Mouse (Mus musculus): Measurements from ENCODE around the gene Gng3.
"Not testable (repeated sequence)": the region's sequence is repeated elsewhere in the genome, so short reads cannot be mapped to it uniquely, and the experiment has no call there.

Gene Gng3

DNA sequence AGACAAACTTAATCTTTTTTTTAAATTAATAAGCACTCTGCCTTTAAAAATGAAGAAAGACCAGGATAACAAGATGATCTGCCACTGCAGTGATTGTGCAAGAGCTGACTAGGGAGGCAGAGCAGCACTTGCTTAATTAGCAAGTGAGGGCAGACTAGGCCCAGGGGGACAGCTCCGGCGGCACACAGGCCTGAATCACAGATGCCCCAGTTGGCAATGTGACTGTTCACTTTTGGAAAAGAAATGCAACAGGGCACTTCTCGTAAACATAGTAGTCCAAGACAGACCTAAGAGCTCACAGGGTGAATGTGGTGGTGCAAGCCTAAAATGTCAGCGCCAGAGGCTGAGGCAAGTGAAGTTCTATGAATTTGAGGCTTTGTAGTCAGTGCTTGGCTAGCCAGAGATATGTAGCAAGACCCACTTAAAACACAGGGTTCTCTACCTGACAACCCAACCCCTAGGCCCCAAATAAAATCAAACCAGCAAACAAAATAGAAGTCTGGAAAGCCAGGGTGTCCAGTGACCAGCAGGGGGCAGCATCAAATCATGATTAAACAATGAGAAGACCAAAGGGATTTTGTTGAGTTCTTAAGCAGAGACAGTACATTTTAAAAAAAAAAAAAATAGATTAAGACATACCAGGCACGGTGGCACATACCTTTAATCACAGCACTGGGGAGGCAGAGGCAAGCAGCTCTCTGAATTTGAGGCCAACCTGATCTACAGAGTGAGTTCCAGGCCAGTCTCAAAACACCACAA lies 5.6 kb upstream of the Gng3 start:
- peak; percentile 94 for DNase-seq

DNA sequence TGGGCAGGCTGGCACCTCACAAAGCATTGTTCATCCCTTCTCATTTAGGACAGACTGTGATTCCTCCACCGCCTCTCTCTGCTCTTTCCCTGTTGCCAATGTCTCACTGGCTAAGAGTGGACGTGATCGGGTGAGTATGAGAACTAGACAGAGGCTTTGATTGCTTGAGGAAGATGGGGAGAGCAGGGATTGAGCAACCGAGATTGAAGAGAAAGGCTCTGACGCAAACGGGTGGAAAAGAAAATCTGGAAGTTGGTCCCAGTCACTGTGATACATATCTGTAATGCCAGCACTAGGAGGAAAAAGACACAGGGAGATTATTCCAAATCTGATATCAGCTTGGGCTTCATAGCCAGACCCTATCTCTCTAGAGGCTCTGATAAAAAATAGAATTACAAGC lies 4.0 kb upstream of the Gng3 start:
- DNase-seq = peak; percentile 75

DNA sequence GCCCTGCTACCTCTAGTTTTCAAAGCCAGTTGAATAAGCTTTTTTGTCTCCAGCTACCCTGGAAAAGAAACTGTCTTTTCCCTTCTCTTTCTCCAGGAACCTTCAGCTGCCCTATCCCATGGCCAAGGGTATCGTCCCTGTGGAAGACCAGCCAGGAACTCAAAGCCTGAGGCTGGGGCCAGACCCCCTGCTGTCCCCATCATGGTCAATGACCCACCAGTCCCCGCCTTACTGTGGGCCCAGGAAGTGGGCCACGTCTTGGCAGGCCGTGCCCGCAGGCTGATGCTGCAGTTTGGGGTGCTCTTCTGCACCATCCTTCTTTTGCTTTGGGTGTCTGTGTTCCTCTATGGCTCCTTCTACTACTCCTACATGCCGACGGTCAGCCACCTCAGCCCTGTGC lies 2.0 kb upstream of the Gng3 start:
- no peak for DNase-seq

DNA sequence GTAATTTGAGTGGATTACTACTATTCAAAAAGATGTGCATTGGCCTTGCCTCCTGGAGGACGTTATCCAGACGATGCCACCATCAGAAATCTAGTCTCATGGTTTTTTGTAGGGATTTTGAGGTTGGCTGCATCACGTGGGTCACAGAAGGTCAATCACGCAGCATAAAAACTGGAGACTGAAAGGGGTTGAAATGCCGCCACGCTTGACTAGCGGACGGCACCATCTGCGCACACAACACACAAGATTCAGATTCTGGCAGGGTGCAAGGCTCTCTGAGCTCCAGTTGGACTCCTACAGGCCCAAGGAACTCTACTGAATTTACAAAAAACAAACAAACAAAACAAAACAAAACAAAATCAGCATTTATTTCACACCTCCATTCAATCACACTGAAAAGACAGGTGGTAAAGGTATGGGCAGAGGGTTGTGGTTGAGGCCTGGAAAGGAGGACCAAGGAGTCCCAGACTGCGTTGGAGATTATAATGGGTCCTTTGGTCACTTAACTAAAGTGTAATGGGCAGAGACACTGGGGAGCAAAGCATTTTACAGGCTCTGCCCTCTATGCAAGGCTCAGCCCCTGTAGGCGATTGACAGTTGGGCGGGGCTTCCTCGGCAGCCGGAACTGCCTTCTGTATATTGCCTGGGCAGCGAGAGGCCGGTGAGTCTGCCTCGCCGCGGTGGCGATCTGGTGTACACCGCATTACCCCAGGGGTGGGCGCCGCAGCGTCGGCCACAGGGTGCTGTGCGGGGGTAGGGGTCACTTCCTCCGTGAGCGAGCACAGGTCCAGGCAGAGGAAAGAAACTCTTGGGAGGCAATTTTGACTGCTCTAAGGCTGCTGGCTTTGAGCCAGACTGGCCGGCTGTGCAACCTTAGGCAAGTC lies 1.2 kb upstream of the Gng3 start:
- peak; percentile 88 for DNase-seq

DNA sequence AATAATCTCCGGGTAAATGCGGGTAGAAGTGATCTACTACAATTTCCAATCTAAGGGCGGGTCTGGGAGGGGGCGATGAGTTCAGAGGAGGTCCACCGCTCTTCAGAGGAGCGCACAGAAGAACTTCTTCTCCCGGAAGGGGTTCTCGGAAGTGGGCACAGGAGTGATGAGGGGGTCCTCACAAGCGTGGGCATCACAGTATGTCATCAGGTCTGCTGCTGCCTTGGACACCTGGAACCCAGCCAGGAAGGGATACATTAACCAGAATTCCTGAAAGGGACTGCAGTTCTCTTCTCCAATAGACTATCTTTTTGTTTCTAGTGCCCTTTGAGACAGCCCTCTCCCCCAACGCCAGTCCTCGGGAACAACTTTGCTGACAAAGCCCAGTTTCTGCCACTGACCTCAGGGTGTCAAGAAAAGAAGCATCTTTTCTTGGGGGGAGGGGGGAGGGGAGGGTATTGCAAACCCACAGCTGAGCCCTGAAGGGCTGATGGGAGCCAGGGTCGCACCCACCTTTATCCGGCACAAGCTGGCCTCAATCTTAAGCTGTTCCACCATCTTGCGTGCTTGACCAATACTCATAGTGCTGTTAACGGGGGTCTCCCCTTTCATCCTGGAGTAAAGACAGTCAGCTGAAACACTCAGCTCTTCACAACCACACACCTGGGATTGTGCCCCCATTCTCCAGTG lies 808 bp downstream of the Gng3 start:
- peak; percentile 36 for DNase-seq

DNA sequence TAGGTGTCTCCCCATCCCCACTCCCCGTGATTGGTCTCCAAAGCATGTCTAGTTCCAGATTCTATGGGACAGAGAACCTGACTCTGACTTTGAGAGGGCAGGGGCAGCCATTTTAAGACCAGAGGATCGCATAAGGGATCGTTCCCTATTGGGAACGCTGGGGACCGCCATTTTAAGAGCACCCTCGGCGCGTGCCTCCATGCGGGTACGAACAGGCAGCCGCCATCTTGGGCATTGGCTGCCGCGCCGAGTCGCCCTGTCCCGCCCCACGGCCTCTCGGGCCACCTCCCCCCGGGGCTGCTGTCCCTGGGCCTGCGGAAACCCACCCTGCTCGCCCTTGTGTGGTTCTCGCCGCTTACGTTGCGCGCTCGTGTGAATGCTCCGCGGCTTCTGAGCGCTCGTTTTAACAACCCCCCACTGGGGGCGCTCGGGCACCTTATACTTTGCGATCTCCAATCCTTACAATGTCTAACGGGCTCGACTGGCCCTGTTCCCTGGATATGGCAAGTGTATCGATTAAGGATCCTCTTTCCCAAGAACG lies 1.7 kb downstream of the Gng3 start, which contains the start of gene Bscl2:
Gene Bscl2 (plus strand): TSS at position 217 of the 541 bp plus-strand sequence.
- peak; percentile 90 for DNase-seq

DNA sequence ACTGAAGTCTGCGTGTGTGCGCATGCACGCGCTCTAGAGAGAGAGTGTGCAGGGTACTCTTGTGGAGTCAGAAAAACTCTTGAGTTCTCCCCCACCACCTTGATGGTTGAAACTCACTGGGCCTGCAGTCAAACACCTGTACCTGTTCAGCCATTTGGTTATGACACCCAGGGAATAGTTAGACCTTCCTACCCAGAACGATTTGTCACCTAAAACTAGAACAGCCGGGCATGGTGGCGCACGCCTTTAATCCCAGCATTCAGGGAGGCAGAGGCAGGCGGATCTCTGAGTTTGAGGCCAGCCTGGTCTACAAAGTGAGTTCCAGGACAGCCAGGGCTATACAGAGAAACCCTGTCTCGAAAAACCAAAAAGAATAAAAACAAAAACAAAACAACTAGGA lies 2.7 kb downstream of the Gng3 start:
- DNase-seq = not testable (repeated sequence)

DNA sequence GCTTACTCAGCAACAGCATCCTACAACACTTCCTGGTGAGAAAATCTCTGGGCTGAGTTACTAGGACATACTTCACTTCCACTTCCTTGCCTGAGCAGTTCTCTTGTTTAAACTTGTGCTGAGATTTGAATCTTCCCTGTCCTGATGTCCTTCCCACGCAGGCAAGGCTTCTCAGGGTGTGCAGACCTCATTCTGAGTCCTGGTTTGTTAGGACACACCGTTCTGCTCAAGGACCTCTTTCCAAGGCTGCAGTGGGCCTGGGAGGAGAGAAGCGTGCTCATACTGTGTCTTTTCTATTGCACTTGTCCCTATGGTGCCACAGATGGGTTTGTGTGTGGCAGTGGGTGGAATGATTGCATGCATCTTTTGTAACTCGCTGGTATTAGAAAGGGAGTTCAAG lies 6.0 kb downstream of the Gng3 start:
- DNase-seq = no peak

DNA sequence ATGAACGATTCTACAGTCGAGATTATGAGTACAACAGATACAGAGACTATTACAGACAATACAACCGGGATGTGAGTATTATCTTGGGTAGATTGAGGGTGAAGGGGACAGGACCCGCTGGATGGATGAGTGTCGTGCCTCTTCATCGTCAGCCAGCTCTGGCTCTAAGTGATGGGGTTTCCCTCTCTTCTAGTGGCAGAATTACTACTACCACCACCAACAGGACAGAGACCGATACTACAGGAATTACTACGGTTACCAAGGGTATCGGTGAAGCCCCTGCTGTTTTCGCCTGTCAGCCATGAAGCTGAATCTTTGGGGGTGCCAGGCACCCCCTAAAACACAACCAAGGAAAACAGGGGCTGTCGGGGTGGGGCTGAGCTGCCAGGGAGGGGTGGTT lies 7.7 kb downstream of the Gng3 start:
- no peak for DNase-seq

DNA sequence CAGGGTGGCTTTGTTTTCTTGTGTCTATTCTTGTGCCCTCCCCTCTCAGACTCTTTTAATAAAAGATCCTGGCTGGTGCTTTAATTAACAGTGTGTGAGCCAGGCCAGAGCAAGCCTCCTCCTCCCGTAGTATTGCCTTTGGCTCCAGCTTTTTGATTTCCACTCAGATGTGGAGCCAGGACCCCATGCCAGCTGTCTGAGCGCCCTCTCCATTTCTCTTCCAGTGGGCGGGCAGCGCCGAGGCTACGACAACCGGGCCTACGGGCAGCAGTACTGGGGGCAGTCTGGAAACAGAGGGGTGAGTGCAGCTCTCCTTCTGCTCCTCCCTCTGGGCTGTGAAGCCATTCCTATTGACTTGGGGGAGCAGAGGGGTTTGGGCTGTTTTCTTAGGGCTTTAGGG lies 8.3 kb downstream of the Gng3 start:
- no peak for DNase-seq

DNA sequence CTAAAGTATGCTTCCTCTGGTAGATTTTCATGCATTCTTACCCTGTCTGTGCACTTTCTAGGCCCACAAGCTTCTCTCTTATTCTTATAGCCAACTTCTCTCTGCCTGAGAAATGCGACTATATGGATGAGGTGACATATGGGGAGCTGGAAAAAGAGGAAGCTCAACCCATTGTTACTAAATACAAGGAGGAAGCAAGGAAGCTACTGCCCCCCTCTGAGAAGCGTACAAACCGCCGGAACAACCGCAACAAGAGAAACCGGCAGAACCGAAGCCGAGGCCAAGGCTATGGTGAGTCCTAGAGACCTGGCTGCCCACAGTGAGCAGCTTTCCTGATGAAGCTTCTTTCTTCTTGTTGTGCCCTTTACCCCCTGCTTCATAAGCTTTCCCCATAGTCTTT lies 9.3 kb downstream of the Gng3 start, which contains the start of gene AC129217.1:
Gene AC129217.1 (plus strand): TSS at position 114 of the 400 bp plus-strand sequence.
- DNase-seq = peak; percentile 38

DNA sequence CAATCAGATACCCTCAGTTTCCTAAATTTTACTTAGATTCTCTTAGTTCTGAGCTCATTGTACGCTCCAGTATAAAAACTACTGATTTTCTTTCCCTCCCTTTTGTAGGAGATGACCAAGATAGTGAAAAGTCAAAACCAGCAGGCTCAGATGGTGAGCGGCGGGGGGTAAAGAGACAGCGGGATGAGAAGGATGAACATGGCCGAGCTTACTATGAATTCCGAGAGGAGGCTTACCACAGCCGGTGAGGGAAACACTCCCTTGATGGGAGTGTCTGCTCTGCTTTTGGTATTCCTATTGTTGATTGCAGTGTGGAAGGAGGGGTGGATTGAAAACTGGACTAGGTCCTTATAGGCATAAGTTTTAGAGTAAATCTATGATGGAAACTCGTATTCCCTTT lies 16.3 kb downstream of the Gng3 start:
- DNase-seq = no peak

DNA sequence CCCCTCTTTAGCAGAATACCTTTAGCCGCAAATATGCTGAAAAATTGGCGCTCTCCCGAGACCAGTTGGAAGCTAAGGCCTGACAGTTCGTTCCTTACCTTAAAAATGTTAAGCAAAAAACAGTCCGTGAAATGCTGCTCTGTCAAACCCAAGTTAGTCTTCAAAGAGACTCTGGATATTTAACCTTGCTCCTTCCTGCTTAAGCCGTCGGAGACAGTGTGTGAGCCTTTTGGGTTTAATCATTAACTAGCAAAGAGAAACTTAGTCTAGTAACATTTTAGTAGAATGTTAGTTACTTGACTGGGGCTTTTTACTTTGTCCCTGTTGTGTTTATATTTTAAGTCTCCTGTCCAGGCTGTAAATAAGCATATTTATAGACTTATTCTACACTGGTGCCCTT lies 17.8 kb downstream of the Gng3 start:
- no peak for DNase-seq

DNA sequence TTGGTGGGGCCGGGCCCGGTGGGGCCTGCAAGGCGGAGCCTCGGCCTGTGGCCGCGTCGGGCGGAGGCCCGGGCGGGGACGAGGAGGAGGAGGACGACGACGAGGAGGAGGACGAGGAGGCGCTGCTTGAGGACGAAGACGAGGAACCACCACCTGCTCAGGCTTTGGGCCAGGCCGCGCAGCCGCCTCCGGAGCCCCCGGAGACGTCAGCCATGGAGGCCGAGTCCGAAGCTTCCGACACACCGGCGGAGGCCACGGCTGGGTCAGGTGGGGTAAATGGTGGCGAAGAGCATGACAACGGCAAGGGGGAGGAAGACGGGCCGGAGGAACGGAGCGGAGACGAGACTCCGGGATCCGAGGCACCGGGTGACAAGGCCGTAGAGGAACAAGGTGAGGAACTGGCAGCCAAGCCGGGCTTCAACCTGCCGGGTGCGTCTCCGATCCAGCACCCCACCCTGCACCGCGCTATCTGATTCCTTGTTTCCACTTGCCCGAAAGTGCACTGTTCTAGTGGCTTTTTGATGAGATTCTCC lies 18.5 kb downstream of the Gng3 start:
- DNase-seq = peak; percentile 28

DNA sequence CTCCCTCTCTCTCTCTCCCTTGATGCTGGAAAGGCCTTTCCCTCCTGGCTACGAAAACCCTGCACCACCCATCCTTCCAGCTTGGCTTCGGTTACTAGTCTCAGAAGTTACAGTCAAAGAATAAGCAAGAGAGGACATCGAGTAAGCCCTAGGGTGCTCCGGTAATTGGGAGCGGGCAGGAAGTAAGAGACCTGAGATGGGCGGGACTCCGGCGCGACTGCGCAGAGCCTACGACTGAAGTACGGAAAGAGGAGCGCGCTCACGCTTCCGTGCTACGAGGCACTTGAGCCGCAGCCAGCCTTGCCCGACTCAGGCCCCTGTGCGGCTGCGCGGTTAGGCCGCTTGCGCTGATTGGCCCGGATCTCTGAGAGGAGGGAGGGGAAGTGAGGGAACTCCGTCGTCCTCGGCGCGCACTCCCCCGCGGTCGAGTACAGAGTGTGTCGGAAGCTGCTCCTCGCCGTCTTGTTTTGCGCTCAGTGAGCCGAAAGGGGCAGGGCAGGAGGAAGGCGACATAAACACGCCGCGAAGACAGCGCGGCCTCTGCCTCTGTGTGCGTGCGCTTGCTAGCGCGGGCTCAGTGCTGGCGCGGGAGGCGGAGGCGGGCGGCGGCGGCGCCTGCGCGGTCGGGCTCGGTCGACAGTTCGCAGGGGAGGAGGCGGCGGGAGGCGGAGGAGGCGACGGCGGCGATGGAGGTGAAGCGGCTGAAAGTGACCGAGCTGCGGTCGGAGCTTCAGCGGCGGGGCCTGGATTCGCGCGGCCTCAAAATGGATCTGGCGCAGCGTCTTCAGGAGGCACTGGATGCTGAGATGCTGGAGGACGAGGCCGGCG lies 19.2 kb downstream of the Gng3 start, which contains the start of gene Hnrnpul2:
Gene Hnrnpul2 (plus strand): TSS at position 415 of the 828 bp plus-strand sequence.
- peak; percentile 99 for DNase-seq

DNA sequence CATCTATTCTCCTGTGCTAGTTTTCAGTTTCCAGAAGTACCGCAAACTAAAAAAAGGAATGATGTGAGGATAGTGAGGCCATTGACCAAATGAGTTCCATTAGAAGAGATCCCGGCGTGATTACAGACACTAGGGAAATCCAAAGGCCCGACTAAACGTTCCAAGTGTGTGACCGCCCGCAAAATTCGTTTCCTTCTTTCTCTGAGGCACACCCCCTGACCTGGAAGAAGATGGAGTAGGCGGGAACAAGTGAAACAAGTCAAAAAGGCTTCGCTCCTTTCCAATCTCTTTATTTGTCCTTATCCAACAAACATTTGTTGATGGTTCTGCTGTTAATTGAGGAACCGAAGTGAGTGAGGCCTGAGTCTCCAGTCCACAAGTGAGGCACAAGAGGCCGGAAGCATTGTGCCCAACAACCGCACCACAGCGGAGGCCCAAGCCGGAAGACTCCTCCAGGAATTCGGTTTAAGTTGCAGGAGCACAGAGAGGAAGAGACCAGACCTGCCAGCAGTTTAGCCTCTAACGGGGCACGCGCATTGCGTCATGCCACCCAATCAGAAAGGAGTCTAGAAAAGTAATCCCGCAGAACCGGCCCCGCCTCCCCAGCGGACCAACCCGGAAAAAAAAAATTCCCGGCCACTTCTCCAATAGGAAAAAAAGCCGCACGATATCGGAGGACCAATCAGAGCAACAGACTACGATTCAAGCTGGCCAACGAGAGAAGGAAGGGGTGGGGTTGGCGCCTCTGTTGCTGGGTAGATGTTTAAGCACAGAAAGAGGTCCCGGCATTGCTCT lies 20.0 kb downstream of the Gng3 start, which contains the start of gene Ttc9c:
Gene Ttc9c (minus strand): TSS at position 533 of the 795 bp plus-strand sequence.
- DNase-seq = peak; percentile 99

DNA sequence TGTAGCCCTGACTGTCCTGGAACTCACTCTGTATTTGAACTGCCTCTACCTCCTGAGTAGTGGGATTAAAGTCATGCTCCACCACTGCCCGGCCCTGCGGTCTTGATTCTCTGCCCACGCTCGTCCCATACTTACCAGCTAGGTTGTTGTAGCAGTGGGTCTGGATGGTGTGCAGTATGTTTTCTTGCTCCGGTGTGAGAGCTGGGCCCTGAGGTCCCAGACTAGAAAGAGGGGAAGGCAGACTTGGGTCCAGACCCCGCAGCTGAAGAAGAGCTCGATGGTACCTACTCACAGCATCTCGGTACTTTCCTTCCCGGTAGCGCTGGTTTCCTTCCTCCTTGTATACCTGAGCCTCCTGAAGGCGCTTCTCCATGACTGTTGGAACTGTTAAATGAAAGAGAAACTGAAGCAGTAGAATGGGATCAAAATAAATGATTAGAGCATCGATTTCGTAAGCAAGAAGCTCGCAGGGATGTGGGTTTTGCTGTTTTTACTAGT lies 20.6 kb downstream of the Gng3 start:
- DNase-seq = no peak

DNA sequence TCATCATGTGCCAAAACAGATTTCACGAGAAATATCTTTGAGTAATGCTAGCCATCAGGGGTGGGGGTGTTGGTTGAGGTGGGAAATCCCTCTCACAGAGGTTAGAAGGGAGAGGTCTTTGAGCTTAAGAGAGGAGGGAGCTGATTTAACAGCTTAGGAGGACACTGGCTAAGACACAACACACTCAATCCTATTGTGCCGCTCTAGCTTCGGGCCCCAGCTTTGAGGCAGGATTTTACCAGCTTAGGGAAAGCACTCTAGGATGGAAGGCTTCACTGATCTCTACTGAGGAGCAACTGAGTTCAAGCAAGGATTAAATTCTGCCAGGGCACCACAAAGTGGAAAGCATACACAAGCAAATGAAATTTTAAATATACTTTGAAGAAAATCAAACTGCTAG lies 22.0 kb downstream of the Gng3 start:
- no peak for DNase-seq

DNA sequence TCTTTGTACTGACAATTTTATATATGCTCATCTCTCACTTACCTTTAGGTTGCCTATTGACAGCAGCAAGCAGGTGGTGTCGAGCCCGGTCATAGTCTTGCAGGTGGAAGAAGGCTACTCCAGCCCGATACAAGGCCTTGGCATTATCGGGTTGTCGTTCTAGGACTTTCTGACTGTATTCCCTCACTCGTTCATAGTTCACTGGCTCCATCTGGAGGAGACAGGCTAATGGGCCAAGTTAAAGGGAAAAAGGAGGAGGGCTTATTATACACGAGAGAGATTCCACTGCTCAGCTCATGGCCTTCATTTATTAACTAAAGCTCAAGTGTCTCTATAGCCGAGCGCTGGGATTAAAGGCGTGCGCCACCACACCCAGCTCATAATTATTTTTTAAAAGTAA lies 23.2 kb downstream of the Gng3 start:
- DNase-seq = no peak

DNA sequence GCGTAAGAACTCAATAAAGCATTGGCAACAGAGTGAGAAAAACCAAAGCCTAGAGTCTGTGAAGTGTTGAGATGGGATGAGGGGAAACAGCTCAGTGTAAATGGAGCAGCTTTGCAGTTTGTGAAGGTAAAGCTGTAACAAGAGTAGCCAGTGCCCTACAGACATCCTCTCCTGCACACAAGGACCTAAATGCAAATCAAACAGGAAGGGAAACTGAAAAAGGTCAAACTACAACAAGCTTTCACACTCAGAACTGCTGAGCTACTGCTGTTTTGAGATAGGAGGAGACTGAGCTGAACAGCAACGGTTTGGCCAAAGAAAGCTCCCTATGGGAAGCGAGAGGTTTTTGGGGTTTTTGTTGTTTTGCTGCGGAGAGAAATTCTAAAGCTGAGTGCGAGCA lies 32.2 kb downstream of the Gng3 start:
- DNase-seq = no peak

Measured in lung, postnatal 36 days (tissue).